Mouse (Mus musculus): Measurements from ENCODE around the gene Ptpn5. TPM values are rescaled to one million over a fixed set of nuclear protein-coding genes. Genes with fewer than 3 reads are reported as not detected.
A peak's percentile ranks its signal among the peaks of the same experiment; 100 is the strongest.

Ptpn5 gene
- polyA plus RNA-seq, 1 experiment from 2014 or later, result 2.3 TPM

DNA sequence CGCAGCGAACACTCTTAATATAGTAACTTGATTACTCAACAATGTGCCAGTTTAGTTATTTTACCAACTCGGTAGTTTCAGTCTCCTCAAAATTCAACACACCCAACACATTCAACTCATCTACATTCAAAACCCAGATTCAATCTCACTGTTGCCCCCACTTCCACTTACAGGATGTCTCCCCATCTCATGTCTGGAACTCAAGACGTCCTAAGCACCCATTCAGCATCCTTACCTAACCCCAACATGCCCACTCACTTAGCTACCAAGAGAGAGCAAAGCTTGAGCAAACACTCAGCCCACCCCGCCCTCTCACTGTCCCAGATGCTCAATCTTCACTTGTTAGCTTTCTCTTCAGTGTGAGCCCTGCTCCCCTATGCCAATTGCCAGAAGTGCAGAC is 71.9 kb downstream of the Ptpn5 start:
- Histone ChIP-seq H3K4me1 (replicated peaks; ENCODE audit: control insufficient read depth, insufficient read depth, low read length) (0 out of 2 replicates have a peak, but pooled peaks cover 3% of the 10 kb centered on the region), H3K4me2 (ENCODE audit: low read length) (no peak overlapping the region), H3K27ac (ENCODE audit: low read depth) (no peak overlapping the region; the same call in 1 of the 2 replicates), H3K9ac (ENCODE audit: low read length) (no peak overlapping the region), H3K27me3 (replicated peaks; ENCODE audit: control insufficient read depth, insufficient read depth, low read length) (no peaks in the 10 kb centered on the region), H3K9me3 (ENCODE audit: control insufficient read depth, low read length) (no peaks in the 10 kb centered on the region), H3K36me3 (ENCODE audit: control insufficient read depth, insufficient read depth, low read length) (no peaks in the 10 kb centered on the region), H3K4me3 (ENCODE audit: low read depth, low read length) (no peak overlapping the region)
- DNase-seq (ENCODE audit: low spot score), result no peak
- no peak for ATAC-seq (replicated peaks; ENCODE audit: low FRiP score, low TSS enrichment, low read depth)
- WGBS, result 83% methylated on average over 5 of the region's 5 CpGs

- no peak overlapping the region for H3K4me2 ChIP-seq (ENCODE audit: low read length)
- H3K9ac ChIP-seq (ENCODE audit: low read length), result no peak overlapping the region
- 0 out of 2 replicates have a peak, but pooled peaks cover 4% of the 10 kb centered on the region for H3K36me3 ChIP-seq (ENCODE audit: control insufficient read depth, insufficient read depth, low read length)
- H3K4me1 ChIP-seq (replicated peaks; ENCODE audit: control insufficient read depth, insufficient read depth, low read length), result 0 out of 2 replicates have a peak, but pooled peaks cover 3% of the 10 kb centered on the region
- no peak overlapping the region for H3K4me3 ChIP-seq (ENCODE audit: low read depth, low read length)
- ATAC-seq (replicated peaks; ENCODE audit: low FRiP score, low TSS enrichment, low read depth), result peak; percentile 53
- no peaks in the 10 kb centered on the region for H3K27me3 ChIP-seq (replicated peaks; ENCODE audit: control insufficient read depth, insufficient read depth, low read length)
- 49% methylated on average over 7 of the region's 7 CpGs for WGBS
- DNase-seq (ENCODE audit: low spot score), result no peak
- peak overlapping the region; percentile 52 for H3K27ac ChIP-seq (ENCODE audit: low read depth)
- H3K9me3 ChIP-seq (ENCODE audit: control insufficient read depth, low read length), result no peaks in the 10 kb centered on the region
These were observed 74.1 kb downstream of the Ptpn5 start for GRCm38 (mm10) chr7:47059339-47059738.

GRCm38 (mm10) chr7:47056273-47056672 is 77.2 kb downstream of the Ptpn5 start:
- ATAC-seq (replicated peaks; ENCODE audit: low FRiP score, low TSS enrichment, low read depth) (no peak), DNase-seq (ENCODE audit: low spot score) (no peak)
- H3K4me3 ChIP-seq (ENCODE audit: low read depth, low read length), result no peak overlapping the region
- no peaks in the 10 kb centered on the region for H3K9me3 ChIP-seq (ENCODE audit: control insufficient read depth, low read length)
- no peak overlapping the region for H3K4me2 ChIP-seq (ENCODE audit: low read length)
- no peak overlapping the region for H3K9ac ChIP-seq (ENCODE audit: low read length)
- WGBS, result 90% methylated on average over 4 of the region's 4 CpGs
- peaks cover 17% of the 10 kb centered on the region; the same call in 1 of the 2 replicates for H3K36me3 ChIP-seq (ENCODE audit: control insufficient read depth, insufficient read depth, low read length)
- peaks cover 21% of the 10 kb centered on the region for H3K4me1 ChIP-seq (replicated peaks; ENCODE audit: control insufficient read depth, insufficient read depth, low read length)
- H3K27ac ChIP-seq (ENCODE audit: low read depth), result no peak overlapping the region
- H3K27me3 ChIP-seq (replicated peaks; ENCODE audit: control insufficient read depth, insufficient read depth, low read length), result no peaks in the 10 kb centered on the region

- peaks cover 17% of the 10 kb centered on the region; the same call in 1 of the 2 replicates for H3K36me3 ChIP-seq (ENCODE audit: control insufficient read depth, insufficient read depth, low read length)
- H3K4me1 ChIP-seq (replicated peaks; ENCODE audit: control insufficient read depth, insufficient read depth, low read length), result peaks cover 24% of the 10 kb centered on the region
- 78% methylated on average over 9 of the region's 9 CpGs for WGBS
- H3K9me3 ChIP-seq (ENCODE audit: control insufficient read depth, low read length), result no peaks in the 10 kb centered on the region
- no peak for ATAC-seq (replicated peaks; ENCODE audit: low FRiP score, low TSS enrichment, low read depth)
- no peak overlapping the region for H3K4me2 ChIP-seq (ENCODE audit: low read length)
- no peak overlapping the region for H3K4me3 ChIP-seq (ENCODE audit: low read depth, low read length)
- DNase-seq (ENCODE audit: low spot score), result no peak
- H3K27ac ChIP-seq (ENCODE audit: low read depth), result no peak overlapping the region
- H3K9ac ChIP-seq (ENCODE audit: low read length), result no peak overlapping the region
- no peaks in the 10 kb centered on the region for H3K27me3 ChIP-seq (replicated peaks; ENCODE audit: control insufficient read depth, insufficient read depth, low read length)
These were observed 77.7 kb downstream of the Ptpn5 start for GRCm38 (mm10) chr7:47055744-47056143.

DNA sequence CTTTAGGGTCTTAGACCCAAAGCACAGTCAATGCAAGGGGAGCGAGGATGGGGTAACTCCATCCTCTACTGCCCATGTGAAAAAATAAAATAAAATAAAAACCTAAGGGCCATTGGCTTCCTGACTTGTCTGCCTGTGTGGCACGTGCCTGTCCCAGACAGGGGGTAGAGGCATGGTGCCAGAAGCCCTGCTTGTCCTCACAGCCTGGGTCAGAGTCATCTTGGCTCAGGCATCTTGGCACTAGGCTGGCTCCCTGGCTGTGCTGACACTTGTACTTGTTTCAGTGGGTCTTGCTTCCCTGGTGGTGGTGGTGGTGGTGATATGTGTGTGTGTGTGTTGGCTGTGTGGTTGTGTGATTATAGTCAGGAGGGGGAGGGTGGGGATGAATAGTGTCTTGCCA is 78.8 kb downstream of the Ptpn5 start:
- H3K27me3 ChIP-seq (replicated peaks; ENCODE audit: control insufficient read depth, insufficient read depth, low read length), result no peaks in the 10 kb centered on the region
- H3K4me2 ChIP-seq (ENCODE audit: low read length), result no peak overlapping the region
- H3K9ac ChIP-seq (ENCODE audit: low read length), result no peak overlapping the region
- no peaks in the 10 kb centered on the region for H3K9me3 ChIP-seq (ENCODE audit: control insufficient read depth, low read length)
- H3K27ac ChIP-seq (ENCODE audit: low read depth), result no peak overlapping the region
- ATAC-seq (replicated peaks; ENCODE audit: low FRiP score, low TSS enrichment, low read depth), result no peak
- DNase-seq (ENCODE audit: low spot score), result no peak
- peaks cover 17% of the 10 kb centered on the region; the same call in 1 of the 2 replicates for H3K36me3 ChIP-seq (ENCODE audit: control insufficient read depth, insufficient read depth, low read length)
- 84% methylated on average over 2 of the region's 2 CpGs for WGBS
- peaks cover 26% of the 10 kb centered on the region for H3K4me1 ChIP-seq (replicated peaks; ENCODE audit: control insufficient read depth, insufficient read depth, low read length)
- H3K4me3 ChIP-seq (ENCODE audit: low read depth, low read length), result no peak overlapping the region

DNA sequence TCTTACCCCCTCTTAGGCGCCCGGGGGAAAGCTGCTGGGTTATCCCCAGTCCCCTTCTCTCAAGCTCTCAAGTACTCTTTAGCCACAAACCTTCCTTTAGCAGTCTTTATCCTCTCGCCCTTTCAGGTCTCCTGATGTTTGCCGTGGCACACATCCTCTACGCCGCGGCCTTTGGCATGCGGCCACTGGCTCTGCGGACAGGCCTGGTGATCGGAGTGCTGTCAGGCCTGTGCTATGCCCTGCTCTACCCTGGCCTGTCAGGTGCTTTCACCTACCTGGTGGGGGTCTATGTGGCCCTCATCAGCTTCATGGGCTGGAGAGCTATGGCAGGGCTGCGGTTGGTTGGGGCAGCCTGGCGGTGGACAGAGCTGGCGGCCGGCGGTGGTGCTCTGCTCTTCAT is 80.2 kb downstream of the Ptpn5 start:
- Histone ChIP-seq H3K4me3 (ENCODE audit: low read depth, low read length) (no peak overlapping the region), H3K27ac (ENCODE audit: low read depth) (no peak overlapping the region), H3K9me3 (ENCODE audit: control insufficient read depth, low read length) (no peaks in the 10 kb centered on the region), H3K9ac (ENCODE audit: low read length) (no peak overlapping the region), H3K4me2 (ENCODE audit: low read length) (no peak overlapping the region), H3K4me1 (replicated peaks; ENCODE audit: control insufficient read depth, insufficient read depth, low read length) (peaks cover 23% of the 10 kb centered on the region), H3K27me3 (replicated peaks; ENCODE audit: control insufficient read depth, insufficient read depth, low read length) (no peaks in the 10 kb centered on the region), H3K36me3 (ENCODE audit: control insufficient read depth, insufficient read depth, low read length) (peaks cover 17% of the 10 kb centered on the region; the same call in 1 of the 2 replicates)
- DNase-seq (ENCODE audit: low spot score) (no peak), ATAC-seq (replicated peaks; ENCODE audit: low FRiP score, low TSS enrichment, low read depth) (no peak)
- 94% methylated on average over 15 of the region's 15 CpGs for WGBS

GRCm38 (mm10) chr7:47052276-47052675 is 81.2 kb downstream of the Ptpn5 start:
- Histone ChIP-seq H3K9me3 (ENCODE audit: control insufficient read depth, low read length) (no peaks in the 10 kb centered on the region), H3K4me3 (ENCODE audit: low read depth, low read length) (peak overlapping the region; percentile 91), H3K27me3 (replicated peaks; ENCODE audit: control insufficient read depth, insufficient read depth, low read length) (no peaks in the 10 kb centered on the region), H3K27ac (ENCODE audit: low read depth) (peak overlapping the region; percentile 97), H3K4me2 (ENCODE audit: low read length) (peak overlapping the region; percentile 93), H3K36me3 (ENCODE audit: control insufficient read depth, insufficient read depth, low read length) (peaks cover 17% of the 10 kb centered on the region; the same call in 1 of the 2 replicates), H3K9ac (ENCODE audit: low read length) (peak overlapping the region; percentile 43), H3K4me1 (replicated peaks; ENCODE audit: control insufficient read depth, insufficient read depth, low read length) (peaks cover 23% of the 10 kb centered on the region)
- WGBS, result 22% methylated on average over 3 of the region's 3 CpGs
- DNase-seq (ENCODE audit: low spot score) (no peak), ATAC-seq (replicated peaks; ENCODE audit: low FRiP score, low TSS enrichment, low read depth) (no peak)

DNA sequence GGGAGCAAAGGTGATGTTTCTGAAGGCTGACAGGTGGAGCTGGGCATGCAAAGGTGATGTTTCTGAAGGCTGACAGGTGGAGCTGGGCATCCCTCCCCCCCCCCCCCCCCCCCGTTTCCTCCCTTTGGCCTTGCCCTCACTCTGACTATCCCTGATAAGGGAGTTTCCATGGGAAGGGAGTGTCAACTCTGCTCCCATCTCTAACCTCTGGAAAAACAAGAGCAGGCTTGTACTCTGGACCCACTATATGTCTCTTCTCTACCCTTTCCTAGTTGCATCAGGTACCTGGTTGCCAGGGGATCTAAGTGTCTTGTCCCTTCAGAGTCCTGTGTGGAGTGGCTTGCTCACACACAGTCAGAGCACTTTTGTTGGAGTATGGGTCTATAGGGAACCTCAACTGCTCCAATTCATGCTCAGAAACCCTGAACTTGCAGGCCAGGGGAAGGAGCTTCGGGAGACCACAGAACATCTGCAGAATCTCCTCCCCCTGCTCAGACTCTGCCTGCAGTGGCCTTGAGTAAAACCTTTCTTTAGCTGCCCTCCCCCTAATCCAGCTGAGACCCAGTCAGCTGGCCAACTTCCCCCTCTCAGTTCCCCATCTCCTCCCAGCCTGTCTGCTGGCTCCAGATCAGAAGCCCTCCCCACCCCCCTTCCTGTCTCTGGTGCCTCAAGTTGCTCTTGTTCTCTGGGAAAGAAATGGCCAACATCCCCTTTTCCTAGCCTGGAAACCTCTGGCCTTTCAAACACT is 81.9 kb downstream of the Ptpn5 start:
- ATAC-seq (replicated peaks; ENCODE audit: low FRiP score, low TSS enrichment, low read depth) (peak; percentile 12; the same call in 1 of the 2 replicates), DNase-seq (ENCODE audit: low spot score) (peak; percentile 65)
- Histone ChIP-seq H3K9me3 (ENCODE audit: control insufficient read depth, low read length) (no peaks in the 10 kb centered on the region), H3K4me2 (ENCODE audit: low read length) (peak overlapping the region; percentile 93), H3K9ac (ENCODE audit: low read length) (peak overlapping the region; percentile 86), H3K4me1 (replicated peaks; ENCODE audit: control insufficient read depth, insufficient read depth, low read length) (peaks cover 23% of the 10 kb centered on the region), H3K27ac (ENCODE audit: low read depth) (peak overlapping the region; percentile 97), H3K36me3 (ENCODE audit: control insufficient read depth, insufficient read depth, low read length) (peaks cover 17% of the 10 kb centered on the region; the same call in 1 of the 2 replicates), H3K27me3 (replicated peaks; ENCODE audit: control insufficient read depth, insufficient read depth, low read length) (no peaks in the 10 kb centered on the region), H3K4me3 (ENCODE audit: low read depth, low read length) (peak overlapping the region; percentile 91)
- WGBS, result 3% methylated on average over 2 of the region's 2 CpGs

Data from intestine, embryonic 14.5 days (tissue).